Mouse (Mus musculus) midbrain, embryonic 12.5 days (tissue): ENCODE data around the gene Cttnbp2. TPM values are rescaled to one million over a fixed set of nuclear protein-coding genes. Genes with fewer than 3 reads are reported as not detected.

Experiments used
- ATAC-seq: fragments of 200-750 bp; cut with Nextera tagmentation; 2 replicates; pipeline ENCODE4 v1.8.0; 2017; ENCODE audit warnings: low read depth, moderate TSS enrichment, moderate library complexity; ENCODE audit not compliant: low FRiP score
- H3K27ac ChIP-seq: fragments of 300-500 bp; sonication (generic); replicated peaks from 2 replicates; pipeline ENCODE4 v1.5.1; 2016; ENCODE audit warnings: mild to moderate bottlenecking
- H3K27me3 ChIP-seq: fragments of 300-500 bp; sonication (generic); 2 replicates; pipeline ENCODE4 v1.6.1; 2016; ENCODE audit warnings: mild to moderate bottlenecking
- H3K36me3 ChIP-seq: fragments of 300-500 bp; sonication (generic); 2 replicates; pipeline ENCODE4 v1.6.1; 2016
- H3K4me1 ChIP-seq: fragments of 300-500 bp; sonication (generic); 2 replicates; pipeline ENCODE4 v1.6.1; 2016
- H3K4me2 ChIP-seq: fragments of 300-500 bp; sonication (generic); replicated peaks from 2 replicates; pipeline ENCODE4 v1.6.1; 2016; ENCODE audit warnings: mild to moderate bottlenecking, moderate library complexity
- H3K4me3 ChIP-seq: fragments of 300-500 bp; sonication (generic); 2 replicates; pipeline ENCODE4 v1.5.1; 2016; ENCODE audit warnings: mild to moderate bottlenecking
- H3K9ac ChIP-seq: fragments of 300-500 bp; sonication (generic); replicated peaks from 2 replicates; pipeline ENCODE4 v1.6.1; 2016; ENCODE audit warnings: mild to moderate bottlenecking, moderate library complexity
- H3K9me3 ChIP-seq: fragments of 300-500 bp; sonication (generic); 2 replicates; pipeline ENCODE4 v1.6.1; 2016; ENCODE audit warnings: mild to moderate bottlenecking
- WGBS: fragments of 180-500 bp; shearing (Covaris S2); methylation state at CpG from one replicate; pipeline ENCODE4 v1.1.7; 2016; 5-methylcytosine and 5-hydroxymethylcytosine counted together
- polyA plus RNA-seq: library from polyadenylated mRNA; unstranded; fragments of >200 nt; fragmentation: Nextera tagmentation; extraction: Ambion mirVana; gene quantifications from 2 replicates; pipeline ENCODE4 v1.2.1, GENCODE M21; 2016

Cttnbp2 gene
- 21.9 and 27.8 TPM in 2 replicates for polyA plus RNA-seq

DNA sequence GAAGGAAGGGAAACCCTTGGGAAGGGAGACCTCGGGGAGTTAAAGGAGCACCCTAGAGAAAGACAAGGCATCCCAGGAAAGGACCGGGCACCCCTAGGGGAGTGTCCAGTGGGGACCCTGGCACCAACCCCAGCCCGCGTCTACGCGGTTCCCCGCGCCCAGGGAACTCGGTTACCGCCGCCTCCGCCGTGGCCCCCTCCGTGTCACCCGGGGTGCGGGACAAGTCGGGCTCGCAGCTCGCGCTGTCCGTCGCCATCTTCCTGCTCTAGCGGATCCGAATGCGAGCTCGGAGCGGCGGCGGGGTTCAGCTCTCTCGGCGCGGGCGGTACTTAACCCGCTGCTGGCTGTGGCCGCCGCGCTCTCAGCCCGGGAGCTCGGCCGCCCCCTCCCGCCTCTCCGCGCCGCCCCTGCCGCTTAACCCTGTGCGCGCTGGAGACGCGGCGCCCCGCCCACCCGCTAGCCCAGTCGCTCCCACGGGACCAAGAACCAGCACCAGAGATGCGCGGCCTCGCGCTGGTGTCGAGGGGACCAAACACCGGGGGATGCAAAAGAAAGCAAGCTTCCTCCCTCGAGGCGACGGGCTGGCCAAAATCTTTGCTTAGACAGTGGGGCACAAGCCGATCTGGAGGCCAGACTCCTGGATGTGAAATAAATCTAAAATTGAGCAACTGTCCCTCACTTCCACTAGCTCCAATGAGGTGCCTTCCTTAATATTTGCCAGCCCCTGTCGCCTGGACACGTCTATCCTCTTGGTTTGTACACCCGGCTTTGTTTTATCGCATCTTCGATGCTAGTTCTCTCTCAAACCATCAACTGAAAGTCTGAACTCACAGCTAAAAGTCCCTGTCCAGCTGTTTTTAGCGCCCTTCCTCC is at the start of gene Cttnbp2:
TSS of gene Cttnbp2 (minus strand) at position 364 of the 873 bp plus-strand sequence.
- no peaks in the 10 kb centered on the region for H3K36me3 ChIP-seq
- peaks cover 11% of the 10 kb centered on the region for H3K4me1 ChIP-seq
- H3K4me2 ChIP-seq = peak within 1 kb of the TSS; percentile 85
- peak within 1 kb of the TSS; percentile 68 for H3K4me3 ChIP-seq
- under 1% methylated on average over 69 of the region's 70 CpGs for WGBS
- peak; percentile 96 for ATAC-seq
- 0 out of 2 replicates have a peak, but pooled peaks cover 8% of the 10 kb centered on the region for H3K27me3 ChIP-seq
- no peaks in the 10 kb centered on the region for H3K9me3 ChIP-seq
- peak within 1 kb of the TSS; percentile 74 for H3K9ac ChIP-seq
- peak within 1 kb of the TSS; percentile 70 for H3K27ac ChIP-seq

DNA sequence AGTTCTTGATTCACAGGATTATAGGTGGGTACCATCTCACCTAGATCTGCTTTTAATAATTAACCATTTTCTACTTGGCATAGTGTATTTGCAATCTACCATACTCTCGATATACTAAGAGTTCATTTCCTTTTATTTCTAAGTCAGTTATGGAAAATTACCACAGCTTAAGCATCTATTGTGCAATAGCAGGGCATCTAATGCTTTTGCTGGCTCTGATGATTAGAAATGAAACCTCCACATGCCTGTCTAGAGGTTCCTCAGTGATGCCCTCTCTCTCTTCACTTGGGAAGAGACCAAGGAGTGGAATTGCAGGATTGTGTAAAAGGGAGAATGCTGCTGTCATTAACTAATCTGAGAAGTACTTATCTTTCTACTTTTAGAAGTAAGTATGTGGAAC is 44.4 kb upstream of the Cttnbp2 start:
- ATAC-seq = no peak
- Histone ChIP-seq H3K27me3 (no peaks in the 10 kb centered on the region), H3K9me3 (no peaks in the 10 kb centered on the region), H3K27ac (no peak overlapping the region), H3K4me3 (no peak overlapping the region), H3K4me2 (no peak overlapping the region), H3K9ac (no peak overlapping the region), H3K4me1 (no peaks in the 10 kb centered on the region), H3K36me3 (no peaks in the 10 kb centered on the region)
- 96% methylated on average over 1 of the region's 1 CpGs for WGBS

DNA sequence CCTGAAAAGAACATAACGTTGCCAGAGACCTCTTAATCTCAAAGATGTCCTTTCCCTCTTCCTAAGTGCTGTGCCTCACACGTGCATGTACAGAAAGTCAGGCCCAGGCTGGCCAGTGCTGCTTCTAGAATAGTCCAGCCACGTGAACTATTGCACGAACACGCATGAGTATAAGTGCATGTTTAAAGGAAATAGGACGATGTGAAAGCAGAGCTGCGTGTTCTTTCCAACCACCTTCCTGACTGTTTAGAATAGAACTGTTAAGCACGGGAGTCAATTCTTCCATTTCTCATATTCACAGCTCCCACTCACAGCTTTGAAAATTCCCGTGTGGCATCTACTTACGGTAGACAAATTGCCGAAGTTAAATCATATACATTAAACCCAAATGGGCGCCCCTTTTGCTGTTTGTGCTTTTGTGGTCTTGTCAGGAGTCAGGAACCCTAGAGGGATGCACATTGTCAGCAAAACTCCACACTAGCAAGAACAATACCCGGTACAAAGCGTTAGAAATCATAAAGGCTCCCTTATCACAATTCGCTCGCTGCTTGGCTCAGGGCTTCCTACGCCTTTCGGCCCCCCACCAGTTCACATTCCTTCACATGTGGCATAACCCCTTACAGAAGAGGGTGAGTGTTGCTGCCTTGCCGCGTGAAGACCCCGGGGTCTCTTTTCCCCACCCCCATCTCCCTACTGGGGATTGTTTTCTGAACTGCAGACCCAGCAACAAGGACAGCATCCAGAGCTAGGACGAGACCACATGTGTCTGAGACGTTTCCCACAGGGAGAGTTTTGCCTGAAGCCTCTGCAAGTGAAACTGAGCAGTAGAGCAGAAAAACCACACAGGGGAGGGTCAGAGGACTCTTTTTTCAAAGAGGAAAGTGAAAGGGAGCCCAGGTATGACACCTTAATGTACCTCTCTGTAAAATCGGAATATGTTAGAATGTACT is 33.1 kb upstream of the Cttnbp2 start:
- H3K9ac ChIP-seq = no peak overlapping the region
- H3K36me3 ChIP-seq = no peaks in the 10 kb centered on the region
- H3K27ac ChIP-seq = no peak overlapping the region
- no peak overlapping the region for H3K4me2 ChIP-seq
- H3K4me1 ChIP-seq = no peaks in the 10 kb centered on the region
- WGBS = 69% methylated on average over 24 of the region's 24 CpGs
- H3K9me3 ChIP-seq = no peaks in the 10 kb centered on the region
- no peak overlapping the region for H3K4me3 ChIP-seq
- H3K27me3 ChIP-seq = no peaks in the 10 kb centered on the region
- no peak for ATAC-seq

DNA sequence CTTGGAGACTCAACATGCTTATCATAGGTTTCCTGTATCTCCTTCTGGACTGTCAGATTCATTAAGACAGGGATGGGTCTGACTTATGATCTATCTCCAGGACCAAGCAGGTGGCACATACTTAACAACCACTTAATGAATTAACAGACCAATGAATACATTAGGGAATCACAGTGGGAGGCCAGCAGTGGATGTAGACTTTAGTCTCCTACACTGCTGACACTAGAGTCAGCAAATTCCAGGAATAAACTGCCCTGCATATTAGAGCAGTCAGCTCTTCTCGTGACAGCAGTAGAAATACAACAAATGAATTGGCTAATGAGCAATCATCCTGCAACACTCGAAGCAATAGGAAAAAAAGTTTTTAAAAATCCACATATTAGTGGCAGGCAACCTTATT is 29.2 kb upstream of the Cttnbp2 start:
- Histone ChIP-seq H3K4me3 (no peak overlapping the region), H3K9me3 (no peaks in the 10 kb centered on the region), H3K4me2 (no peak overlapping the region), H3K9ac (no peak overlapping the region), H3K27me3 (no peaks in the 10 kb centered on the region), H3K4me1 (no peaks in the 10 kb centered on the region), H3K36me3 (no peaks in the 10 kb centered on the region), H3K27ac (no peak overlapping the region)
- ATAC-seq = no peak
- WGBS = 75% methylated on average over 2 of the region's 2 CpGs

DNA sequence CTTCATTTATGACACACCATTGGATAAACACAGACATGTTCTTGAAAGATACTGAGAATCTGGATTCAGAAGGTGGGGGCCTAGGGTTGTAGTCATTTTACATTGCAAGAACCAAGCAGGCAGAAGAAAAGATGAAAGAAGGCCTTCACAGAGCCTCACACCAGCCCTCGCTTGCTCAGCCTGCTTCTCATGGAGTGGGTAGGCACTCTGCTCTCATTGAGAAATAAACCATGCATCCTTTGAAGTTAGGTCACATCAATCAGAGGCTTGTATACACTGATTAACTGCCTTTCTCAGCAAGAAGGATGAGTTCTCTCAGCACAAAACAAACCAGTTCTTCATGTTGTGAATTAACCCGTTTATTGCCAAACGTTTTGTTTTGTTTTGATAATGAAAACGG is 25.8 kb upstream of the Cttnbp2 start:
- Histone ChIP-seq H3K9me3 (no peaks in the 10 kb centered on the region), H3K27me3 (no peaks in the 10 kb centered on the region), H3K4me3 (no peak overlapping the region), H3K9ac (no peak overlapping the region), H3K36me3 (no peaks in the 10 kb centered on the region), H3K27ac (no peak overlapping the region), H3K4me2 (no peak overlapping the region), H3K4me1 (no peaks in the 10 kb centered on the region)
- WGBS = 68% methylated on average over 4 of the region's 4 CpGs
- ATAC-seq = no peak

DNA sequence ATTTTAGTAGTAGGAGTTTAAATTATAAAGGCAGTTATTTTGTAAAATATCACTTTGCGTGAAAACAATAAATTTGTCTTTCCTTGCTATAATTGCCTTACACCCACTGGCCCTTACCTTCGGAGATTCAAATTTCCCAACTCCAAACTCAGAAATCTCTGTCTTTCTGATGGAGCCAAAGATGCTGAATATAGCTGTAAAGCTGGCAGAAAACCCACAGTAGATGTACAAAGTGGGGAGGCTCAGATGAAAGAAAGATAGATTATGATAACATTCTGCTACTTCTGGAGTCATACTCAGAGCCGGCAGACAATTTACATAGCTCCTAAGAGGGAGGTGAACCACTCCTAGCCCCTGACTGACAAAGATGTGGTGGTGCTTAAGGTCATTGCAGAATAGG is 15.8 kb upstream of the Cttnbp2 start:
- Histone ChIP-seq H3K36me3 (no peaks in the 10 kb centered on the region), H3K9ac (no peak overlapping the region), H3K4me2 (no peak overlapping the region), H3K27ac (no peak overlapping the region), H3K4me1 (no peaks in the 10 kb centered on the region), H3K9me3 (no peaks in the 10 kb centered on the region), H3K4me3 (no peak overlapping the region), H3K27me3 (no peaks in the 10 kb centered on the region)
- WGBS = 91% methylated on average over 3 of the region's 3 CpGs
- ATAC-seq = no peak

DNA sequence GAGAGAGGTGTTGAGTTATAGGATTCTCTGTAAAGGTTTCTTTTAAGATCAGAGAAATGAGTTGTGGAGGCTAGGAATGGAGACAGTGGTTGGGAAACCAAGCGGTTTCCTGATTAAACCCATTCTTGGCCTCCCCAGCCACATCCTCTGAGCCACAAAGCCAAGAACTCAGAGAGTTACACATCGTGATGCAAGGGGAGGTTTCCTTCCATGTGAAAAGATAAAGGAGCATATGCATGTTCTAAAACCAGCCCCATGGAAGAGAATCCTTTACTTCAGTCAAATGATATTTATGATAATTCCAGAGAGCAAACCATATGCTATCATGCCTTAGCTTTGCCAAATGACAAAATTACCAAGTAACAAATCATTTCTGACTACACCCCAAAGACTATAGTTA is 3.0 kb upstream of the Cttnbp2 start:
- no peak overlapping the region for H3K9ac ChIP-seq

DNA sequence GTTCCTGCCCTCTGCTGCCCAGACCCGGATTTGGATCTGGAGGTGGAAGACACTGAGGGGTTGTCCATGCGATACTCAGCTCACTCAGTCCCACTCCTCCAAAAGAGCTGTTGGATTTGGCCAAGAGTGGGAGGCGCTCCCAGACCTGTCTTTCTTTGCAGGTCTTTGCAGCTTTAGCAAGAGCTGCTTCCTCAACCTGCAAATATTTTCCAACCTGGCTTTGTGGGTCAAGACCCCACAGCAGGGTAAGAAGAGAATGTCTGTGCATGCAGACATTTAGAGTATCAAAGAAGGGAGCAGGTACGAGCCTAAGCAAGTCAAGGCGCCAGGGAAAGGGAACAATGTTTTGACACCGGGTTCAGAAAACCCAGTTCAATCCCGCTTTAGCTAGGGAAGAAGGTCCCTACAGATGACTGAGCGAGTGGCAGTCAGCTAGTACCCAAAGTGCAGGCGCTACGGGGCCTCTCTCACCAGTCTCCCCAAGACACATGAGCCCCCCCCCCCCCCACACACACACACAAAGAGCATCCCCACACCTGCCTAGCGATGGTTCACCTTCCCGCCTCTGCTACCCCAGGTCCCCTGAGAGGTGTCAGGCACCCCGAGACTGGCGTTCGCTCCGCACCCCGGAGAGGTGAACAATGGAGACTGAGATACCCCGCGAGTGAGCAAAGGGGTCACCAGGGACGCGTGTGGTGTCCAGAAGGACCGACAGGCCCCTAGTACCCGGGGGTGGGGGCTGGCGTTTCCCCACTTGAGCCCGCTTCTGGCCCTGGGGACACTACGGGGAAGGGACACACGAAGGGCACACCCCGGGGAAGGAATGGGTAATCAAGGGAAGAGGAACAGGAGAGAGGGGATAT is 801 bp downstream of the Cttnbp2 start:
- Histone ChIP-seq H3K9ac (peak overlapping the region; percentile 74), H3K27ac (peak overlapping the region; percentile 70)
- ATAC-seq = peak; percentile 74

More for the DNA sequence above, 3.0 kb upstream of the Cttnbp2 start:
- Histone ChIP-seq H3K27ac (no peak overlapping the region), H3K4me1 (peaks cover 11% of the 10 kb centered on the region), H3K27me3 (0 out of 2 replicates have a peak, but pooled peaks cover 8% of the 10 kb centered on the region), H3K9me3 (no peaks in the 10 kb centered on the region), H3K4me2 (no peak overlapping the region), H3K4me3 (no peak overlapping the region), H3K36me3 (no peaks in the 10 kb centered on the region)
- ATAC-seq = no peak
- WGBS = 68% methylated on average over 2 of the region's 2 CpGs

DNA sequence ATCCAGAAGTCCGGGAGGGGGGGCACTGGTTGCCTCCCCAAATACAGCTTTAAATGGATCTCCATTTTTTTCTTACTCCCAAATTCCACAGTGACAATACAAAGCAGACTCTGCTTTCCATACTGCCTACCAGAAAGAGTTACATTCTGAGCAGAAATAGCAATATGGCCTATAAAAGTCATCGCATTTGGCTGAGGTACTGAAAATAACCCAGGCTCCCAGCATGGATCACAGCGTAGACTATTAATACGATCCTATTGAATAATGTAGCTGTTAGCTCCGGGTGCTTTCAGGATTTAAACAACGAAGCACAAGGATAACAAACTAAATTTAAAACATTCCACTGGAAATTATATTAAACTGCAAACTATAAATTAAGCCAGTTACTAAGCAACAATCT is 2.8 kb downstream of the Cttnbp2 start:
- Histone ChIP-seq H3K4me3 (no peak overlapping the region), H3K27me3 (0 out of 2 replicates have a peak, but pooled peaks cover 8% of the 10 kb centered on the region), H3K4me1 (peaks cover 11% of the 10 kb centered on the region), H3K27ac (no peak overlapping the region), H3K9me3 (no peaks in the 10 kb centered on the region), H3K4me2 (no peak overlapping the region), H3K9ac (no peak overlapping the region), H3K36me3 (no peaks in the 10 kb centered on the region)
- ATAC-seq = no peak
- 84% methylated on average over 6 of the region's 6 CpGs for WGBS

More for the DNA sequence above, 801 bp downstream of the Cttnbp2 start:
- WGBS = under 1% methylated on average over 28 of the region's 28 CpGs
- Histone ChIP-seq H3K9me3 (no peaks in the 10 kb centered on the region), H3K4me1 (peaks cover 11% of the 10 kb centered on the region), H3K36me3 (no peaks in the 10 kb centered on the region), H3K27me3 (0 out of 2 replicates have a peak, but pooled peaks cover 8% of the 10 kb centered on the region), H3K4me3 (peak overlapping the region; percentile 68), H3K4me2 (peak overlapping the region; percentile 85)

DNA sequence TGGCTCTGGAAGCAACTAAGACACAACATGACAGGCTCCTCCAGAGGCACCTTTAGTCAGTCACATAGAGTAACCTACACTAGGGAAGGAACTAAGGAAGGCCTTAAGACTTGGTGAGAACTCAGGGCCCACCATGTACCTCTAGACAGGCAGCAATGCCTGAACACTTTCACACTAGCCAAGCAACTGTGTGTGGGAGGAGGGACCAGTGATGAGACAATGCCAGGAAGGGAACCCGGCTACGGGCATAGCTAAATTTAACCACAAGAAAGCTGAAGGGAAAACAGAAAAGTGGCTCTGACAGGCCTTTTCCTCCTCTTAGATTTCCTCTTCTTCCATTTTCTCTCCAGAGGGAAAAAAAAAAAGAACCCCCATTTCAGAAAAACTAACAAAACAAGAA is 6.6 kb downstream of the Cttnbp2 start:
- H3K27ac ChIP-seq = no peak overlapping the region
- no peak for ATAC-seq
- no peak overlapping the region for H3K4me3 ChIP-seq
- no peak overlapping the region for H3K4me2 ChIP-seq
- no peaks in the 10 kb centered on the region for H3K27me3 ChIP-seq
- no peak overlapping the region for H3K9ac ChIP-seq
- H3K9me3 ChIP-seq = no peaks in the 10 kb centered on the region
- WGBS = 88% methylated on average over 2 of the region's 2 CpGs
- no peaks in the 10 kb centered on the region for H3K36me3 ChIP-seq
- H3K4me1 ChIP-seq = peaks cover 3% of the 10 kb centered on the region

DNA sequence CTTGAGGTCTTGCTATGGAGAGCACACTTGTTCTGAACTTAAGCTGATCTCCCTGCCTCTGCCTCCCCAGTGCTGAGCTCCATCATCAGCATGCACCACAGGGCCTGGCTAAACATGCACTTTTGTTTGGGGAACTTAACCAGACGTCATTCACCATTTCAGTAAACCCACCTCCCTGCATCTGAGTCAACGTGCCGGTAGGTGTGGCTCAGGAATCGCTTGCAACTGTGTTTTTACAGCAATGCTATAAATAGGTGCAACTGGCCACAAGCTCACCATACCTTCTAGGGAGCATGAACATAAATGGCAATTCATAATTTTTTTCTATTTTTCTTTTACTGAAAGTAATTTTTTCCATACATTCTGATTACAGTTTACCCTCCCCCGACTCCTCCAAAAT is 14.8 kb downstream of the Cttnbp2 start:
- Histone ChIP-seq H3K4me2 (no peak overlapping the region), H3K9ac (no peak overlapping the region), H3K4me3 (no peak overlapping the region), H3K27ac (no peak overlapping the region), H3K9me3 (no peaks in the 10 kb centered on the region), H3K36me3 (0 out of 2 replicates have a peak, but pooled peaks cover 4% of the 10 kb centered on the region), H3K27me3 (no peaks in the 10 kb centered on the region), H3K4me1 (no peaks in the 10 kb centered on the region)
- WGBS = 72% methylated on average over 5 of the region's 5 CpGs
- ATAC-seq = no peak
